Mouse (Mus musculus): ENCODE data around the gene Eif5.

GRCm38 (mm10) chr12:111584401-111584800, 46.6 kb downstream of the Eif5 start:
- no peak for TF ChIP-seq CTCF (IDR thresholded peaks at IDR 0.05)
- TF ChIP-seq POLR2A (IDR thresholded peaks at IDR 0.05; ENCODE audit: insufficient read depth, low read depth, low read length), result no peak
- no peak for TF ChIP-seq EP300 (IDR thresholded peaks at IDR 0.05; ENCODE audit: insufficient read depth, low read depth, low read length)
